ENCODE assay signal across 8 mouse cellular contexts in the genomic region with DNA sequence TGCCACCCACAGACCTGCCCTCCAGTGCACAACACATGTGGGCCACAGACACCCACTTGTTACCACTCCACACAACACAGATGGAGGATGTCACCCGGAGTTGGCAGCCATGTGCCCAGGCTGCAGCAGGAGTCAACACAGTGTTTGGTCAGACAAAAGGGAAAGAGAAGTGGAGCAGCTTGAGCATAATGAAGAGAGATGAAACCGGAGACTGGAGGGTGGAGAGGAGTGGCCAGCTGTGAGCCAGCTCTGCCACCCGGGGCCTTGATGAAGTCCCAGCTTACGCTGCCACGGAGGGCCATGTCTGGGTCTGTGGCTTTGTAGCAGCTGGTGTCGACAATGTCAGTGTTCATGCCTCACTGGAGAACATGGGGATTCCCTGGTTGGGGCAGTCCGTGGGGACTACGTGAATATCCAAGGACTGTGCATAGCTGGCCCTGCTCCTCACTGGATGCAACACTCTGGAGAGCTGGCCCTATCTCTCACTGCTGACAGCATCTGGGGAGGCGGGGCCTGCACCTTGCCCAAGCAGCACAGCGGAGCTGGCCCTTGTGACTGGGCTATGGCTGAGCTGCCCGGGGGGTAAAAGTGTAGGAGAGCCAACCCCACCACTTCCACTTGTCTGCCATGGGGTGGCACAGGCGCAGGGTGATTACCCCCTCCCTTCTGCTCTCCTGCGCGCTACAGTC.
DNase-seq lines count a peak whose midpoint lies in the region; ATAC-seq lines count a peak whose summit lies in the region.

No protein-coding gene starts in this region.

- H3K27ac ChIP-seq in heart, embryonic 11.5 days (ENCODE audit: low read depth, low read length), result peak overlapping the region; percentile 50
- H3K27ac ChIP-seq in limb, embryonic 12.5 days, result no peak overlapping the region
- peak overlapping the region; percentile 55; the same call in 1 of the 2 replicates for H3K27ac ChIP-seq in neural tube, embryonic 14.5 days (ENCODE audit: low read depth, low read length)

- no peaks in the 10 kb centered on the region for H3K9me3 ChIP-seq in heart, embryonic 11.5 days (replicated peaks; ENCODE audit: control insufficient read depth, low read length)
- no peaks in the 10 kb centered on the region for H3K9me3 ChIP-seq in limb, embryonic 12.5 days
- H3K9me3 ChIP-seq in neural tube, embryonic 14.5 days (ENCODE audit: control insufficient read depth, low read length), result no peaks in the 10 kb centered on the region

- DNase-seq in ovary, postnatal 36 days (ENCODE audit: low spot score), result peak; percentile 38
- no peak for DNase-seq in ovary, adult 18-20 months (ENCODE audit: low spot score)
- DNase-seq in ovary, postnatal 10 days (ENCODE audit: low spot score), result no peak
- no peak for DNase-seq in ovary, postnatal 14 days (ENCODE audit: low spot score)
- no peak for DNase-seq in frontal cortex, postnatal 25 days (ENCODE audit: low spot score in 2 of 2)

- H3K27me3 ChIP-seq in heart, embryonic 11.5 days (ENCODE audit: control insufficient read depth, insufficient read depth, low read length), result no peaks in the 10 kb centered on the region
- no peaks in the 10 kb centered on the region for H3K27me3 ChIP-seq in limb, embryonic 12.5 days
- no peaks in the 10 kb centered on the region for H3K27me3 ChIP-seq in neural tube, embryonic 14.5 days (ENCODE audit: control insufficient read depth, insufficient read depth, low read length)

- no peak overlapping the region for H3K4me3 ChIP-seq in heart, embryonic 11.5 days (ENCODE audit: low read depth, low read length)
- H3K4me3 ChIP-seq in limb, embryonic 12.5 days (replicated peaks), result no peak overlapping the region
- H3K4me3 ChIP-seq in neural tube, embryonic 14.5 days (ENCODE audit: low read depth, low read length), result no peak overlapping the region

- peak overlapping the region; percentile 41 for H3K4me2 ChIP-seq in heart, embryonic 11.5 days
- H3K4me2 ChIP-seq in limb, embryonic 12.5 days, result no peak overlapping the region
- H3K4me2 ChIP-seq in neural tube, embryonic 14.5 days (ENCODE audit: low read depth, low read length), result no peak overlapping the region

- H3K36me3 ChIP-seq in heart, embryonic 11.5 days (ENCODE audit: control insufficient read depth, insufficient read depth, low read length), result no peaks in the 10 kb centered on the region
- H3K36me3 ChIP-seq in limb, embryonic 12.5 days, result no peaks in the 10 kb centered on the region
- H3K36me3 ChIP-seq in neural tube, embryonic 14.5 days (ENCODE audit: control insufficient read depth, insufficient read depth, low read length), result no peaks in the 10 kb centered on the region

- H3K9ac ChIP-seq in heart, embryonic 11.5 days (ENCODE audit: low read depth, low read length), result no peak overlapping the region
- no peak overlapping the region for H3K9ac ChIP-seq in limb, embryonic 12.5 days (replicated peaks)
- no peak overlapping the region for H3K9ac ChIP-seq in neural tube, embryonic 14.5 days (replicated peaks; ENCODE audit: low read depth, low read length)

- H3K4me1 ChIP-seq in heart, embryonic 11.5 days (ENCODE audit: control insufficient read depth, insufficient read depth, low read length), result peaks cover 23% of the 10 kb centered on the region
- peaks cover 7% of the 10 kb centered on the region for H3K4me1 ChIP-seq in limb, embryonic 12.5 days (replicated peaks)
- H3K4me1 ChIP-seq in neural tube, embryonic 14.5 days (ENCODE audit: control insufficient read depth, insufficient read depth, low read length), result peaks cover 8% of the 10 kb centered on the region

- WGBS in heart, embryonic 11.5 days (ENCODE audit: insufficient replicate concordance), result 41% methylated on average over 14 of the region's 14 CpGs
- WGBS in limb, embryonic 12.5 days, result 66% methylated on average over 14 of the region's 14 CpGs
- 40% methylated on average over 14 of the region's 14 CpGs for WGBS in neural tube, embryonic 14.5 days

- peak; percentile 72 for ATAC-seq in heart, embryonic 11.5 days (replicated peaks; ENCODE audit: insufficient number of reproducible peaks, low FRiP score, low TSS enrichment)
- peak; percentile 71; the same call in 1 of the 2 replicates for ATAC-seq in limb, embryonic 12.5 days (ENCODE audit: insufficient number of reproducible peaks, insufficient read depth, low FRiP score, low TSS enrichment, low read depth)
- peak; percentile 90 for ATAC-seq in neural tube, embryonic 14.5 days (ENCODE audit: low read depth)
